Mouse (Mus musculus) heart, postnatal 0 days (tissue): Measurements from ENCODE around the gene Gm10563.

Experiments used
- CTCF ChIP-seq: IDR thresholded peaks from 2 replicates; pipeline ENCODE4 v1.5.1; 2016; ENCODE audit warnings: antibody characterized with exemption, control low read depth, low read depth
- EP300 ChIP-seq: IDR thresholded peaks from 2 replicates; pipeline ENCODE4 v1.6.1; 2016; ENCODE audit warnings: antibody characterized with exemption, low read depth

- no peak for TF ChIP-seq CTCF
- TF ChIP-seq EP300: no peak
Observed at GRCm38 (mm10) chr4:155606825-155607224, 38.4 kb downstream of the Gm10563 start.
